Comparison of ENCODE assay signal across 8 mouse cellular contexts in the genomic region with DNA sequence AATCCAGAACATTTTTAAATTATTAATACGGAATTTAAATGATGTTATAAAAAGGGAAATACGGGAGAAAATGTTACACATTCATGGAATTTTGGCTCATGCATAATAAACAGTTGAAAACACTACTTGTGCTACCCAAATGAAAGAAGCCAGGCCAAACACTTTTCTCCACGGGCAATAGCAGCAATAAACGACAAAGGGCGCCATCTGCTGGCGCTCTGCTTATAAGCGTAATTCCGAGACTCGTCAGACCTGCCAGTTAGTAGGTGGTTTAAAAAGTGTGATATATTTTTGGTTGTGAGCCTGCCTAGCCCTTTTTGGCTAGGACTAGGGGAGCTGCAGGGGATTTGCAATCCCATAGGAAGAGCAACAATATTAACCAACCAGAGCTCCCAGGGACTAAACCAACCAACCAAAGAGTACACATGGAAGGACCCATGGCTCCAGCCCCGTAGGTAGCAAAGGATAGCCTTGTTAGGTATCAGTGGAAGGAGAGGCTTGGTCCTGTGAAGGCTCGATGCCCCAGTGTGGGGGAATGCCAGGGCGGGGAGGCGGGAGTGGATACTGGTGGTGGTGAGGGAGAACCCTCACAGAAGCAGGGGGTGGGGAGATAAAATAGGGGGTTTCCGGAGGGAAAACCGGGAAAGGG. TPM values are rescaled to one million over a fixed set of nuclear protein-coding genes. Genes with fewer than 3 reads are reported as not detected.
DNase-seq lines count a peak whose midpoint lies in the region; ATAC-seq and TF ChIP-seq lines count a peak whose summit lies in the region.

No protein-coding gene starts in this region.

- no peak overlapping the region for H3K27ac ChIP-seq in neural tube, embryonic 15.5 days (replicated peaks)
- no peak overlapping the region for H3K27ac ChIP-seq in intestine, postnatal 0 days (ENCODE audit: low read depth, low read length)
- H3K27ac ChIP-seq in limb, embryonic 11.5 days (replicated peaks; ENCODE audit: low read depth, low read length): no peak overlapping the region
- no peak overlapping the region for H3K27ac ChIP-seq in stomach, embryonic 15.5 days

- peak; percentile 64 for DNase-seq in neural tube, embryonic 10.5 days (ENCODE audit: extremely low spot score, low spot score)
- DNase-seq in cerebellum, postnatal 14 days: peak; percentile 86 to 88
- DNase-seq in gastrocnemius, adult 18-20 months (ENCODE audit: low spot score): peak; percentile 55
- DNase-seq in limb, embryonic 11.5 days (ENCODE audit: low spot score): peak; percentile 87
- DNase-seq in natural killer cell, adult 2 months (ENCODE audit: low spot score in 2 of 2): peak; percentile 51 to 66

- no peaks in the 10 kb centered on the region for H3K4me1 ChIP-seq in neural tube, embryonic 15.5 days
- H3K4me1 ChIP-seq in intestine, postnatal 0 days (replicated peaks; ENCODE audit: control insufficient read depth, insufficient read depth, low read length): no peaks in the 10 kb centered on the region
- H3K4me1 ChIP-seq in limb, embryonic 11.5 days (ENCODE audit: control insufficient read depth, insufficient read depth, low read length): no peaks in the 10 kb centered on the region
- no peaks in the 10 kb centered on the region for H3K4me1 ChIP-seq in stomach, embryonic 15.5 days

- ATAC-seq in neural tube, embryonic 15.5 days (ENCODE audit: low FRiP score): no peak; the same call in 1 of the 2 replicates
- ATAC-seq in intestine, postnatal 0 days: no peak
- ATAC-seq in limb, embryonic 11.5 days (ENCODE audit: insufficient number of reproducible peaks, low FRiP score, low TSS enrichment, low read depth): no peak
- ATAC-seq in stomach, embryonic 15.5 days (ENCODE audit: insufficient read depth, low FRiP score, low read depth): peak; percentile 35; the same call in 1 of the 2 replicates

- no peaks in the 10 kb centered on the region for H3K9me3 ChIP-seq in neural tube, embryonic 15.5 days (replicated peaks)
- no peaks in the 10 kb centered on the region for H3K9me3 ChIP-seq in intestine, postnatal 0 days (ENCODE audit: control insufficient read depth)
- no peaks in the 10 kb centered on the region for H3K9me3 ChIP-seq in limb, embryonic 11.5 days (ENCODE audit: control insufficient read depth, low read length)
- H3K9me3 ChIP-seq in stomach, embryonic 15.5 days: no peaks in the 10 kb centered on the region

- H3K4me3 ChIP-seq in neural tube, embryonic 15.5 days (replicated peaks): no peak overlapping the region
- no peak overlapping the region for H3K4me3 ChIP-seq in intestine, postnatal 0 days (ENCODE audit: low read depth, low read length)
- no peak overlapping the region for H3K4me3 ChIP-seq in limb, embryonic 11.5 days (ENCODE audit: low read depth, low read length)
- no peak overlapping the region for H3K4me3 ChIP-seq in stomach, embryonic 15.5 days (replicated peaks)

- H3K36me3 ChIP-seq in neural tube, embryonic 15.5 days: no peaks in the 10 kb centered on the region
- H3K36me3 ChIP-seq in intestine, postnatal 0 days (ENCODE audit: control insufficient read depth, insufficient read depth): no peaks in the 10 kb centered on the region
- no peaks in the 10 kb centered on the region for H3K36me3 ChIP-seq in limb, embryonic 11.5 days (ENCODE audit: control insufficient read depth, insufficient read depth, low read length)
- H3K36me3 ChIP-seq in stomach, embryonic 15.5 days: no peaks in the 10 kb centered on the region

- TF ChIP-seq CTCF in intestine, postnatal 0 days (IDR thresholded peaks at IDR 0.05; ENCODE audit: low read depth): peak; percentile 87

- 31% methylated on average over 15 of the region's 15 CpGs for WGBS in neural tube, embryonic 15.5 days
- WGBS in intestine, postnatal 0 days: 25% methylated on average over 15 of the region's 15 CpGs
- WGBS in limb, embryonic 11.5 days: 27% methylated on average over 15 of the region's 15 CpGs
- WGBS in stomach, embryonic 15.5 days: 26% methylated on average over 15 of the region's 15 CpGs

- H3K9ac ChIP-seq in neural tube, embryonic 15.5 days (replicated peaks): no peak overlapping the region
- H3K9ac ChIP-seq in intestine, postnatal 0 days (ENCODE audit: low read depth, low read length): no peak overlapping the region
- no peak overlapping the region for H3K9ac ChIP-seq in limb, embryonic 11.5 days (ENCODE audit: low read length)
- H3K9ac ChIP-seq in stomach, embryonic 15.5 days: no peak overlapping the region

- no peaks in the 10 kb centered on the region for H3K27me3 ChIP-seq in neural tube, embryonic 15.5 days (replicated peaks)
- no peaks in the 10 kb centered on the region for H3K27me3 ChIP-seq in intestine, postnatal 0 days (replicated peaks; ENCODE audit: control insufficient read depth, insufficient read depth, low read length)
- H3K27me3 ChIP-seq in limb, embryonic 11.5 days (ENCODE audit: control insufficient read depth, insufficient read depth, low read length): no peaks in the 10 kb centered on the region
- no peaks in the 10 kb centered on the region for H3K27me3 ChIP-seq in stomach, embryonic 15.5 days (replicated peaks)

- no peak overlapping the region for H3K4me2 ChIP-seq in neural tube, embryonic 15.5 days
- no peak overlapping the region for H3K4me2 ChIP-seq in intestine, postnatal 0 days (replicated peaks; ENCODE audit: low read depth)
- H3K4me2 ChIP-seq in limb, embryonic 11.5 days (ENCODE audit: low read depth, severe bottlenecking): no peak overlapping the region
- H3K4me2 ChIP-seq in stomach, embryonic 15.5 days: no peak overlapping the region

RNA-seq across cellular contexts. Expression of a gene that starts 37.1 kb away (rescaled TPM):
- polyA plus RNA-seq in neural tube, embryonic 15.5 days (2015; fragmentation: Nextera tagmentation; extraction: Ambion mirVana): 82.3 and 96.5 TPM in 2 replicates
- 10 to 100 TPM; 19.9 to 24.2 TPM for total RNA-seq in gastrocnemius, adult 18-20 months (2021)
- polyA plus RNA-seq in intestine, postnatal 0 days (2015; fragmentation: Nextera tagmentation; extraction: Ambion mirVana): 23.5 and 26.3 TPM in 2 replicates
- 95.7 and 100 TPM in 2 replicates for polyA plus RNA-seq in limb, embryonic 11.5 days (2014; fragmentation: Nextera tagmentation; extraction: Ambion mirVana)
- polyA plus RNA-seq in stomach, embryonic 15.5 days (2015; fragmentation: Nextera tagmentation; extraction: Ambion mirVana): 68.3 and 69.3 TPM in 2 replicates
